Mouse (Mus musculus) liver, adult 2 months (tissue): ENCODE measurements around the gene Flna. TPM values are rescaled to one million over a fixed set of nuclear protein-coding genes. Genes with fewer than 3 reads are reported as not detected.

Experiments
- DNase-seq: peaks from one replicate; pipeline ENCODE4 v3.0.0-alpha.2; 2011; ENCODE audit warnings: low read depth, low spot score; ENCODE audit errors: extremely low read depth
- H3K27ac ChIP-seq: fragments of 200-500 bp; replicated peaks from 2 replicates; pipeline ENCODE4 v1.5.1; 2012; ENCODE audit warnings: low read depth, mild to moderate bottlenecking, control low read depth, inconsistent platforms, low read length; ENCODE audit not compliant: insufficient read depth
- H3K27me3 ChIP-seq: fragments of 200-500 bp; 2 replicates; pipeline ENCODE4 v1.6.1; 2012; ENCODE audit warnings: mild to moderate bottlenecking, moderate library complexity, low read length, inconsistent platforms; ENCODE audit not compliant: control insufficient read depth, insufficient read depth
- H3K36me3 ChIP-seq: fragments of 200-500 bp; 2 replicates; pipeline ENCODE4 v1.6.1; 2012; ENCODE audit warnings: low read length, inconsistent platforms; ENCODE audit not compliant: control insufficient read depth, insufficient read depth
- H3K4me1 ChIP-seq: fragments of 200-500 bp; 2 replicates; pipeline ENCODE4 v1.6.1; 2011; ENCODE audit warnings: low read length; ENCODE audit not compliant: control insufficient read depth, insufficient read depth
- H3K4me3 ChIP-seq: fragments of 200-500 bp; 2 replicates; pipeline ENCODE4 v1.5.1; 2011; ENCODE audit warnings: low read depth, mild to moderate bottlenecking, control low read depth, low read length, moderate library complexity; ENCODE audit not compliant: insufficient read depth
- H3K79me2 ChIP-seq: fragments of 200-500 bp; 2 replicates; pipeline ENCODE4 v1.6.1; 2012; ENCODE audit warnings: inconsistent platforms, mild to moderate bottlenecking, low read length, moderate library complexity; ENCODE audit not compliant: control insufficient read depth, insufficient read depth
- H3K9ac ChIP-seq: fragments of 200-500 bp; 2 replicates; pipeline ENCODE4 v1.6.1; 2012; ENCODE audit warnings: low read depth, mild to moderate bottlenecking, control low read depth, inconsistent platforms, low read length
- CTCF ChIP-seq: fragments of 200-500 bp; IDR thresholded peaks from 2 replicates; pipeline ENCODE4 v1.5.1; 2011; ENCODE audit warnings: low read depth, low read length, control low read depth
- POLR2A ChIP-seq: fragments of 200-500 bp; IDR thresholded peaks from 2 replicates; pipeline ENCODE4 v1.6.1; 2011; ENCODE audit warnings: low read length, control low read depth; ENCODE audit not compliant: insufficient read depth; ENCODE audit errors: extremely low read depth
- WGBS: fragments of 180-500 bp; shearing (Covaris S2); methylation state at CpG from one replicate; pipeline ENCODE4 v1.1.7; 2018; 5-methylcytosine and 5-hydroxymethylcytosine counted together
- polyA plus RNA-seq: library from polyadenylated mRNA; depleted of rRNA; stranded (reverse); fragments of >200 nt; gene quantifications from 2 replicates; pipeline ENCODE4 v1.2.3, GENCODE M21; 2012; rRNA removed
- total RNA-seq: library from RNA; depleted of rRNA; stranded (reverse); fragments of >200 nt; gene quantifications from 2 replicates; pipeline ENCODE4 v1.2.3, GENCODE M21; 2014; rRNA removed

The Flna gene
- total RNA-seq (34.8 and 47.3 TPM in 2 replicates), polyA plus RNA-seq (14.9 and 24.4 TPM in 2 replicates)

DNA sequence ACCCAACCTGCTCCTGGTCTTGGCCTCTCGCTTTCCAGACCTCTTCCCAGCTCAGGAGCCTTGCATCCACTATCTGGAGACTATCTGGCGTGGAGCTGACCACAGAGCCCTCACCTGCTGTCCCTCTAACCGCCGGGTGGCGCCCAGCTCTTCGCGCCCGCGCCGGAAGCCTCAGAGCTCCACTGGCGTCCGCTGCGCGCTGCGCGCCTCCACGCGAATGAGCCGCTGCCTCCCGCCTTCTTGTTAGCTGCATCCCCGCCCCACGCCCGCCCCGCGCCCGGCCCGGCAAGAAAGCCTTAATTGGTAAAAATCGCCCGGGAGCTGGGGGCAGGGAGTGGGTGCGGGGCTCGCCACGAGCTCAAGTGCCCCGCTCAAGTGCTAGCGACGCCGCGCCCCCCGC is at the start of gene Flna:
Gene Flna, minus strand, starts transcription at position 206 of the 400 bp plus-strand sequence.
- peaks cover 3% of the 10 kb centered on the region; the same call in 1 of the 2 replicates for H3K4me1 ChIP-seq
- no peak for DNase-seq
- H3K4me3 ChIP-seq = peak within 1 kb of the TSS; percentile 50
- 0 out of 2 replicates have a peak within 1 kb of the TSS, but pooled peaks have one; percentile 8 for H3K27ac ChIP-seq
- TF ChIP-seq POLR2A = no peak
- TF ChIP-seq CTCF = peak; percentile 58
- no peaks in the 10 kb centered on the region for H3K79me2 ChIP-seq
- no peaks in the 10 kb centered on the region for H3K27me3 ChIP-seq
- 2% methylated on average over 20 of the region's 38 CpGs for WGBS
- no peaks in the 10 kb centered on the region for H3K36me3 ChIP-seq
- peak within 1 kb of the TSS; percentile 66 for H3K9ac ChIP-seq

DNA sequence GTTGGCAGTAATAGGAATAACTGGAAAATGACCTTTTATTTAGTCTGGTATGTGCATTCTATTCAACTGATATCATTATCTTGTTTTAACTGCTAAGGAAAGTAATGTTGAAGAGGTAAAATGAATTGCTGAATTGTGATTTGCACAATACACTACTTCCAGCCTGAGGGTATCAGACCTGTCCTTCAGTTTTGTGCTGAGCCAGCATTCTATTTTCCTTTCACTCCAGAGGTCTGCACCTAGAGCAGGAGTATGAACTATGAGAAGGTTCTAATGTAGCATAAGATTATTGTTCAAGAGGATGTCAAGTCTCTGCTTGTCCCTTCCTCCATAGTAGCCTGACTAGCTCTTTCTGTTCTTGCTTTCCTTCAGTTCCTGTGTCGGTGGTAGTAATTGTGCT is 48.7 kb upstream of the Flna start:
- peaks cover 4% of the 10 kb centered on the region; the same call in 1 of the 2 replicates for H3K79me2 ChIP-seq
- H3K36me3 ChIP-seq = peaks cover 22% of the 10 kb centered on the region
- H3K9ac ChIP-seq = no peak overlapping the region
- no peak for DNase-seq
- H3K4me1 ChIP-seq = peaks cover 3% of the 10 kb centered on the region; the same call in 1 of the 2 replicates
- H3K27me3 ChIP-seq = no peaks in the 10 kb centered on the region
- no peak for TF ChIP-seq CTCF
- TF ChIP-seq POLR2A = no peak
- WGBS = 100% methylated on average over 1 of the region's 1 CpGs
- H3K27ac ChIP-seq = no peak overlapping the region
- no peak overlapping the region for H3K4me3 ChIP-seq

DNA sequence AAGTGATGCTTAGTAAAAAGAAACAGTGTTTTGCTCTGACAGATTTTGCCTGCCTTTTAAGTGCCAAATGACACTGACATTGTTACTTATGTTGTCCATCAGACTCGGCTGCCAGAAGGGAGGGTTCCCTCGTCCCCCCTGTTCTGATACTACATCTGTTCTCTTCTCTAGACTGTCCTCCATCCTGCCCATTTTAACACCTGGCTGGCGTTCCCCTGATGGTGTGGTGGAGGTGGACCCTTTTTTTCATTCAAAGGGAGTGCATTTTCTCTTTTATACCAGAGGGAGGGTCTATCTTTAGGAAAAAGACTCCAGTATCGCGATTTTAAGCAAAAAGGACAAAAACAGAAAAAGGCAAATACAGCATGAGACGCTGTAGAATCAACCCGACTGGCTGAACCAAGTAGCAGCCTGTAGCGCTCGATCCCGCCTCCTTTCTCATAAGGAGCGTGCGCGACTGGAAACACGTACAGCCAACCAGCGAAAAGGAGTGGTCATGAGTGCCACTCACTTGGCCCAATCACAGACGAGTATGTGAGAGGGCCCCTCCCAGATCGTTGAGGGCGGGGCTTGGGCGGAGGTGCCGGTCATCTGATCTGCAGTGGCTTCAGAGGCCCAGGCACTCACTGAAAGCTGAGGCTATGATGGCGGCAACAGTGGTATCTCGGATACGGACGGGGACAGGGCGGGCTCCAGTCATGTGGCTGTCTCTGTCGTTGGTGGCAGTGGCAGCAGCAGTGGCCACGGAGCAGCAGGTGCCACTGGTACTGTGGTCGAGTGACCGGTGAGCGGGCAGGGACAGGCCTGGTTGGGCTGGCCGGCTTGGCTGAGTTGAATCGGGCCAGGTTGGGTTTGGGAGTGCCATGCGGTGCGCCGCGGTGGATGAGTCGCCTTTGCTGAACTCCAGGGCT is 47.2 kb upstream of the Flna start, which contains the start of gene Atp6ap1:
Gene Atp6ap1, plus strand, starts transcription at position 560 of the 911 bp plus-strand sequence.
- Histone ChIP-seq H3K79me2 (peaks cover 4% of the 10 kb centered on the region; the same call in 1 of the 2 replicates), H3K36me3 (peaks cover 12% of the 10 kb centered on the region), H3K4me1 (peaks cover 3% of the 10 kb centered on the region; the same call in 1 of the 2 replicates), H3K4me3 (peak within 1 kb of the TSS; percentile 85), H3K9ac (peak within 1 kb of the TSS; percentile 93), H3K27ac (peak within 1 kb of the TSS; percentile 57), H3K27me3 (no peaks in the 10 kb centered on the region)
- DNase-seq = peak; percentile 87
- under 1% methylated on average over 37 of the region's 37 CpGs for WGBS
- TF ChIP-seq CTCF (0 out of 2 replicates have a peak, but pooled peaks have one; percentile 0), POLR2A (peak; percentile 68)

DNA sequence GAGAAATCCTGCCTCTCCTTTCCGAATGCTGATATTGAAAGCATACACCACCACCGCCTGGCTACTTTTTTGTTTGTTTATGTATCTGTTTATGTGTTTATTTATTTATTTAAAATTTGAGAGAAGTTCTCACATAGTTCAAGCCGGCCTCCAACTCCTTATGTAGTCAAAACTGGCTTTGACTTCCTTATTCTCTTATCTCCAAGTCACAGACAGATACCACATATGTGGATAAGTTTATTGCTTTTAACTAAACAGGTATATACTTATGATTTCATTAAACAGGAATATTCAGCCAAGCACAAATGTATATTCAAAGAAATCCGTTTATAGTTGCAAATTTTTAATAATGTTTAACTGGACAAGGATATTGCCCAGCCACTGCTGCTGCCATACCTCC is 43.8 kb upstream of the Flna start:
- TF ChIP-seq CTCF = no peak
- TF ChIP-seq POLR2A = no peak
- peaks cover 3% of the 10 kb centered on the region; the same call in 1 of the 2 replicates for H3K4me1 ChIP-seq
- 87% methylated on average over 4 of the region's 4 CpGs for WGBS
- H3K36me3 ChIP-seq = peaks cover 4% of the 10 kb centered on the region; the same call in 1 of the 2 replicates
- no peak overlapping the region for H3K9ac ChIP-seq
- no peak overlapping the region for H3K4me3 ChIP-seq
- DNase-seq = no peak
- peaks cover 4% of the 10 kb centered on the region; the same call in 1 of the 2 replicates for H3K79me2 ChIP-seq
- no peak overlapping the region for H3K27ac ChIP-seq
- H3K27me3 ChIP-seq = no peaks in the 10 kb centered on the region

DNA sequence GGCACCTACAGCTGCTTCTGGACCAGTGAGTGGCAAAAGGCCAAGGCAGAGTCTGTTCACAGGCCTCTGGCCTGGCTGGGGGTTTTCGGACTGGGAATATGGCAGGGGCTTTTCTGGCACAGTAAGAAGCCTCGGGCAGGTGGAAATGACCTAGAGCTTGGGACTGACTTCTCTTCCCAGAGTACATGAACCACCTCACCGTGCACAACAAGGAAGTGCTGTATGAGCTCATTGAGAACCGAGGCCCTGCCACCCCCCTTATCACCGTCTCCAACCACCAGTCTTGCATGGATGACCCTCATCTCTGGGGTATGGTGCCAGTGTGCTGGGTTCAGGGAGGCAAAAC is 33.4 kb upstream of the Flna start:
- WGBS = 2% methylated on average over 5 of the region's 5 CpGs
- H3K4me1 ChIP-seq = peaks cover 6% of the 10 kb centered on the region; the same call in 1 of the 2 replicates
- no peak for TF ChIP-seq POLR2A
- TF ChIP-seq CTCF = no peak
- peak overlapping the region; percentile 67 for H3K4me3 ChIP-seq
- peak overlapping the region; percentile 91 for H3K9ac ChIP-seq
- no peaks in the 10 kb centered on the region for H3K27me3 ChIP-seq
- DNase-seq = no peak
- peak overlapping the region; percentile 92 for H3K27ac ChIP-seq
- peaks cover 3% of the 10 kb centered on the region; the same call in 1 of the 2 replicates for H3K79me2 ChIP-seq
- no peaks in the 10 kb centered on the region; the same call in 1 of the 2 replicates for H3K36me3 ChIP-seq
